Comparison of ENCODE assay signal across 8 mouse cellular contexts in genomic region chr11:87358331-87359261, GRCm38 (mm10). TPM values are rescaled to one million over a fixed set of nuclear protein-coding genes. Genes with fewer than 3 reads are reported as not detected.
DNase-seq lines count a peak whose midpoint lies in the region; ATAC-seq lines count a peak whose summit lies in the region.

Gene Ppm1e (minus strand): TSS chr11:87359023.

- H3K4me3 ChIP-seq in intestine, embryonic 15.5 days (replicated peaks), result peak within 1 kb of the TSS; percentile 53

- peaks cover 12% of the 10 kb centered on the region for H3K4me1 ChIP-seq in intestine, embryonic 15.5 days (replicated peaks)

- H3K9ac ChIP-seq in intestine, embryonic 15.5 days, result peak within 1 kb of the TSS; percentile 54

- H3K4me2 ChIP-seq in intestine, embryonic 15.5 days (replicated peaks), result peak within 1 kb of the TSS; percentile 98

- H3K9me3 ChIP-seq in intestine, embryonic 15.5 days, result no peaks in the 10 kb centered on the region; the same call in 1 of the 2 replicates

- H3K27me3 ChIP-seq in intestine, embryonic 15.5 days (replicated peaks), result peaks cover 21% of the 10 kb centered on the region

- ATAC-seq in intestine, embryonic 15.5 days, result peak; percentile 96

- intact Hi-C loops in gastrocnemius, postnatal 36 days (cut with DNase I), result no loop called here
- intact Hi-C loops in left cerebral cortex, postnatal 25 days (cut with DNase I), result loop anchor here (2.0 kb wide), 1 partner anchor 124 kb away; no protein-coding TSS in a partner anchor

- no peaks in the 10 kb centered on the region for H3K36me3 ChIP-seq in intestine, embryonic 15.5 days

- no peak within 1 kb of the TSS for H3K27ac ChIP-seq in intestine, embryonic 15.5 days

- DNase-seq in adrenal gland, adult 2 months, result peak; percentile 92
- peak; percentile 72 for DNase-seq in embryo, embryonic 11.5 days (ENCODE audit: low read depth, low spot score)
- peak; percentile 13 to 39 for DNase-seq in gastrocnemius, postnatal 36 days
- DNase-seq in left cerebral cortex, postnatal 25 days (ENCODE audit: low spot score in 2 of 2), result peak; percentile 87 to 91
- DNase-seq in mesoderm, embryonic 11.5 days (ENCODE audit: low read depth, low spot score), result peak; percentile 90
- DNase-seq in right cerebral cortex, postnatal 4 days, result peak; percentile 87
- peak; percentile 76 for DNase-seq in yolk sac, embryonic 10.5 days (ENCODE audit: low spot score)

- WGBS in intestine, embryonic 15.5 days, result under 1% methylated on average over 97 of the region's 104 CpGs

RNA-seq across cellular contexts. Expression of gene Ppm1e, which starts in this region (rescaled TPM):
- total RNA-seq in adrenal gland, adult 2 months (2021), result 10 to 100 TPM; 21.6 to 28.1 TPM
- polyA plus RNA-seq in adrenal gland, adult 2 months (2012; rRNA removed), result 5.5 and 5.9 TPM in 2 replicates
- total RNA-seq in gastrocnemius, postnatal 36 days (2021), result under 1 TPM; 0.32 to 0.46 TPM
- polyA plus RNA-seq in intestine, embryonic 15.5 days (2015; fragmentation: Nextera tagmentation; extraction: Ambion mirVana), result 1.9 and 2.7 TPM in 2 replicates
- 100 to 1,000 TPM; 153 to 162 TPM for total RNA-seq in left cerebral cortex, postnatal 25 days (2021)

Comparison
In these comparisons a context has a peak if more than half of its experiments do, and no peak if none do; other contexts are left out.
1. RNA of gene Ppm1e (total RNA-seq): 153 to 162 TPM in left cerebral cortex, postnatal 25 days and 21.6 to 28.1 TPM in adrenal gland, adult 2 months; 0.32 to 0.46 TPM in gastrocnemius, postnatal 36 days; every median in the first group is over 10 times any median in the second.
2. RNA of gene Ppm1e (total RNA-seq): 153 to 162 TPM in left cerebral cortex, postnatal 25 days; 21.6 to 28.1 TPM in adrenal gland, adult 2 months; every median in the first group is over 4 times any median in the second.
3. Peak in DNase-seq in gastrocnemius, postnatal 36 days; RNA of the gene not detected or under 1 TPM.
4. DNase-seq: peak in every context shown above with its lines; median percentile 92 in adrenal gland, adult 2 months; 90 in mesoderm, embryonic 11.5 days; 89 in left cerebral cortex, postnatal 25 days; 87 in right cerebral cortex, postnatal 4 days; 76 in yolk sac, embryonic 10.5 days; 72 in embryo, embryonic 11.5 days; 26 in gastrocnemius, postnatal 36 days.